Mouse (Mus musculus): ENCODE measurements at regions not wholly inside any gene's neighbourhood (a gene's known extent, or its start where the extent isn't known, plus 50 kb on each side); places are given as distances from the start of the nearest gene placed in this dataset.
A peak's percentile ranks its signal among the peaks of the same experiment; 100 is the strongest.

- TF ChIP-seq CTCF (IDR thresholded peaks at IDR 0.05), result no peak
- 0 out of 2 replicates have a peak, but pooled peaks have one; percentile 14 for TF ChIP-seq EP300 (IDR thresholded peaks at IDR 0.05; ENCODE audit: insufficient read depth, low read depth, low read length)
- no peak for TF ChIP-seq POLR2A (IDR thresholded peaks at IDR 0.05; ENCODE audit: insufficient read depth, low read depth, low read length)
These were observed 138.3 kb downstream of the Zfp36l1 start for GRCm38 (mm10) chr12:79974530-79974929.

Measured in heart, adult 2 months (tissue).